Mouse (Mus musculus) olfactory bulb, adult 2 months (tissue): ENCODE measurements around the gene Mad2l2.

Experiments used
- CTCF ChIP-seq: fragments of 200-500 bp; IDR thresholded peaks from 2 replicates; pipeline ENCODE4 v1.5.1; 2012; ENCODE audit warnings: low read depth, mild to moderate bottlenecking, low read length, moderate library complexity; ENCODE audit not compliant: insufficient read depth
- POLR2A ChIP-seq: fragments of 200-500 bp; IDR thresholded peaks from 2 replicates; pipeline ENCODE4 v1.6.1; 2012; ENCODE audit warnings: mild to moderate bottlenecking, low read depth, low read length, moderate library complexity; ENCODE audit not compliant: insufficient read depth

DNA sequence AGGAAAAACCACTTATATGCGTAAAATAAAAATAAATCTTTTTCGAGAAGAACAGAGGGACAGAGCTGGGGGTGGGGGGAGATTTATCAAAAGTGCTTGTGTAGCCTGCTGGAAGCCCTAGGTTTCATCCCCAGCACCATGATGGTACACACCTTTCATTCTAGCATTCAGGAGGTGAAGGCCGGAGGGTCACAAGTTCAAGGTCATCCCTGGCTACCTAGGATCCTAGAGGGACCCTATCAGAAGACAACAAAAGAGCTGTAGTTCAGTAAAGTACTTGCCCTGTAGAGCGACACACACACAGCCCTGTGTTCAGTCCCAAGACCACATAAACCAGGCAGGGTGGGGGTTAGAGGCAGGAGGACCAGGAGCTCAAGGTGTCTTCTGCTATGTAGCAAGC, 23.8 kb downstream of the Mad2l2 start:
- TF ChIP-seq CTCF (no peak), POLR2A (no peak)
